Mouse (Mus musculus): ENCODE measurements around the gene Fam172a. TPM values are rescaled to one million over a fixed set of nuclear protein-coding genes. Genes with fewer than 3 reads are reported as not detected.

Gene Fam172a
- total RNA-seq, 1 experiment from 2014 or later: 21.0 TPM

GRCm38 (mm10) chr13:78215223-78215622 is 513.4 kb downstream of the Fam172a start:
- DNase-seq: no peak
